Mouse (Mus musculus): ENCODE measurements around the gene Akt1. TPM values are rescaled to one million over a fixed set of nuclear protein-coding genes. Genes with fewer than 3 reads are reported as not detected.

The Akt1 gene
- polyA plus RNA-seq, 1 experiment = 29.1 TPM

DNA sequence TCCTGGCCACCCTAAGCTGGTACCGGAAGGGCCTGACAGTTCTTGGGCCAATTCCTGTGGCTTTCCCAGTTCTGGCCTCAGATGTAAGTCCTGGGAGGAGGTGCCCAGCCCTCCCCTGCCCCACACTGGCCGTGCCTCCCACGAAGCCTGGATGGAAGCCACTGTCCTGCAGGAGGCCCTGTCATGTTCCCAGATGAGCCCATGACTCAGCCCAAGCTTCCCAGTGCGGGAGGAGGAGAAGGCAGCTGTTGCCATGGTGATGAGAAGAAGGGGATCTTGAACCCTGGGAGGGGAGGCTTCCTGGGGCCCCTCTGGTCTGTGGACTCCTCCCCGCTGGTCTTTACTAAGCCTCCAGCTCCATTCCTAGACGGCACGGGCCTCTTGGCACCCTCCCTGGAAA, 8.7 kb upstream of the Akt1 start:
- no peaks in the 10 kb centered on the region for H3K27me3 ChIP-seq (ENCODE audit: control insufficient read depth, insufficient read depth, low read length)
- H3K27ac ChIP-seq (ENCODE audit: control insufficient read depth, insufficient read depth, low read depth, low read length) = no peak overlapping the region
- no peak overlapping the region for H3K4me3 ChIP-seq (ENCODE audit: control insufficient read depth, low read depth, low read length)

DNA sequence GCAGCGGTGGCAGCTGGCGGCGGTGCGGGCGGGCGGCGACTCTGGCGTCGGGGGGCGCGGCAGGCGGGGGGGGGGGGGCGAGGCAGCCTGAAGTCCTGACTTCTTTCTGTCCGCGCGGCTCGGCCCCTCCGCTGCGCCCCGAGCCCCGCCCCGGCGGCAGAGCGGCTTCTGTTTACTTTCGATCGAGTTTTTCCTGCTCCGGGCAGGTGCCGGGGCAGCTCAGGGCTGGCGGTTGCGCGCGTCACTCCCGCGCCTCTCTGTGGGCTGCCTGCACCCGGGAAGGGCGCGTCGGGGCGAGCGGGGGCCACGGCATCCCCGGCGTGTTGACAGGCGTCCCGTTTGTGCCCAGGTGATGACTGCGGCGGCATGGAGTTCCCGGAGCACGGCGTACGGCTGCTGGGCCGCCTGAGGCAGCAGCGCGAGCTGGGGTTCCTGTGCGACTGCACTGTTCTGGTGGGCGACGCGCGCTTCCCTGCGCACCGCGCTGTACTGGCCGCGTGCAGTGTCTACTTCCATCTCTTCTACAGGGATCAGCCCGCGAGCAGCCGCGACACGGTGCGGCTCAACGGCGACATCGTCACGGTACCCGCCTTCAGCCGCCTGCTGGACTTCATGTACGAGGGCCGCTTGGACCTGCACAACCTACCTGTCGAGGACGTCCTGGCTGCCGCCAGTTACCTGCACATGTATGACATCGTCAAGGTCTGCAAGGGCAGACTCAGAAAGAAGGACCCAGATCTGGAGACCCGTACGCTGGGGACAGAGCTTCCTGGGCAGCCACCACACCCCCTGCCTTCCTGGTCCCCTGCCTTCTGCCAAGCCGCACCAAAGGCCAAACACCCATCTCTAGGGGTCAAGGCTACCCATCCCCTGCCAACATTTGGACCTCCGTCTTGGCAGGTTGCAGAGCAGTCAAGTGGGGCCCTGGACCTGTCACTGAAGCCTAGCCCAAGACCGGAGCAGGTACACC, 4.6 kb upstream of the Akt1 start:
- peaks cover 35% of the 10 kb centered on the region for H3K4me1 ChIP-seq (ENCODE audit: control insufficient read depth, insufficient read depth, low read length)
- H3K27ac ChIP-seq (ENCODE audit: control insufficient read depth, insufficient read depth, low read depth, low read length) = no peak overlapping the region
- peak overlapping the region; percentile 77 for H3K4me3 ChIP-seq (ENCODE audit: control insufficient read depth, low read depth, low read length)
- H3K36me3 ChIP-seq (ENCODE audit: control insufficient read depth, insufficient read depth, low read length) = no peaks in the 10 kb centered on the region
- TF ChIP-seq CTCF (IDR thresholded peaks at IDR 0.05; ENCODE audit: control insufficient read depth, insufficient read depth, insufficient replicate concordance, low read depth, low read length) (no peak), POLR2A (IDR thresholded peaks at IDR 0.05; ENCODE audit: control insufficient read depth, low read depth, low read length) (no peak; the same call in 1 of the 2 replicates)
- H3K27me3 ChIP-seq (ENCODE audit: control insufficient read depth, insufficient read depth, low read length) = no peaks in the 10 kb centered on the region

More for the DNA sequence above, 8.7 kb upstream of the Akt1 start:
- H3K36me3 ChIP-seq (ENCODE audit: control insufficient read depth, insufficient read depth, low read length) = no peaks in the 10 kb centered on the region
- peaks cover 16% of the 10 kb centered on the region for H3K4me1 ChIP-seq (ENCODE audit: control insufficient read depth, insufficient read depth, low read length)
- TF ChIP-seq CTCF (IDR thresholded peaks at IDR 0.05; ENCODE audit: control insufficient read depth, insufficient read depth, insufficient replicate concordance, low read depth, low read length) (no peak), POLR2A (IDR thresholded peaks at IDR 0.05; ENCODE audit: control insufficient read depth, low read depth, low read length) (no peak)

DNA sequence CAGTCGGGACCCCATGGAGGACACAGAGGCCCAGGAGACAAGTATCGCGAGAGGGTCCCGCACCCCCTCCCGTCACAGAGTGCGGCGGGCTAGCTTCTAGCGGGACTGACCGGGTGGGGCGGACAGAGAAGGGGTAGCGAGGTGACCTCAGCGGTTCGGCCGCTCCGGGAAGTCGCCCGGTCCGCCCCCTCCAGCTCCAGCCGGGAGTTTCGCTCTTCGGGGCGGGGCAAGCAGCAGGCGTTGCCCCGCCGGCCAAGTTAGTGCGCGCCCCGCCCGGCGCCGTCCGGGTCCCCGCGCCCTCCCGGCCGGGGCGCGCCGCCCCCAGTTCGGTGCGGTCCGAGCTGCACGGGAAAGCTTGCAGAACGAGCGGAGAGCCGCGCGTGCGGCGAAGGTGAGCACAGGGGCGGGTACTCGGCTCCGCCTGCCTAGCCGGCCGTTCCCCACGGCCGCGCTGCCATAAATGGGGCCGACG, 3.9 kb upstream of the Akt1 start, which contains the start of gene Zbtb42:
Zbtb42 (plus strand) TSS at position 274 of the 472 bp plus-strand sequence.
- Histone ChIP-seq H3K36me3 (ENCODE audit: control insufficient read depth, insufficient read depth, low read length) (no peaks in the 10 kb centered on the region), H3K27me3 (ENCODE audit: control insufficient read depth, insufficient read depth, low read length) (no peaks in the 10 kb centered on the region), H3K4me3 (ENCODE audit: control insufficient read depth, low read depth, low read length) (peak within 1 kb of the TSS; percentile 77), H3K4me1 (ENCODE audit: control insufficient read depth, insufficient read depth, low read length) (peaks cover 36% of the 10 kb centered on the region), H3K27ac (ENCODE audit: control insufficient read depth, insufficient read depth, low read depth, low read length) (no peak within 1 kb of the TSS)
- TF ChIP-seq CTCF (IDR thresholded peaks at IDR 0.05; ENCODE audit: control insufficient read depth, insufficient read depth, insufficient replicate concordance, low read depth, low read length) (no peak; the same call in 1 of the 2 replicates), POLR2A (IDR thresholded peaks at IDR 0.05; ENCODE audit: control insufficient read depth, low read depth, low read length) (no peak)

DNA sequence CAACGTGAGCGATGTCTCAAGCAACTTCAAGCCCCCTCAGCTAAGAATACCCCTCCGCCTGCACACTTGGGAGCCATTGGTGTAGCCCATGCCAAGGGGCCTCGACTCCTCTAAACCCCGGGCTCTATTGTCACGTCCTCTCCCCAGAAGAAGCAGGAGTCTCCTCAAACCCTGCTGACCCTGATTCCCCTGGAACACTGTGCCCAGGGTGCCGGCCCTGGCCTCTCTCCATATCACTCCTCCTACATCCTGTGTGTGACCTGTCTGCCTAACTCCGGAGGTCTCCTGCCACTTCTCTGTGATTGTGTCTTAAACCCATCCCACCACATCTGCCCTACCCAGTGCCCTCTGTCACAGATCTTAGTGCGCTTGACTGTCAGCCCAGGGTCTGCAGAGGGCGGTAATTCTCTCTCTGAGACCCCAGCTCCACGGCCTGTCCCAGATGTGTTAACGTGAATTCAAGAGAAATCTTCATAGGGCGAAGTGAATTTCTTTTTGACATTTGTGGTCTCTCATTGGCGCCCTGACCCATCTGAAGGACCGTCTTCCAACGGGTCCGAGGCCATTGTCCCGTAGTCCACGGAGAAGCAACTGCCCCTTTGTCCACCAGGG, 3.4 kb upstream of the Akt1 start:
- H3K4me3 ChIP-seq (ENCODE audit: control insufficient read depth, low read depth, low read length) = peak overlapping the region; percentile 77
- no peaks in the 10 kb centered on the region for H3K27me3 ChIP-seq (ENCODE audit: control insufficient read depth, insufficient read depth, low read length)
- H3K36me3 ChIP-seq (ENCODE audit: control insufficient read depth, insufficient read depth, low read length) = no peaks in the 10 kb centered on the region
- TF ChIP-seq POLR2A (IDR thresholded peaks at IDR 0.05; ENCODE audit: control insufficient read depth, low read depth, low read length) (no peak), CTCF (IDR thresholded peaks at IDR 0.05; ENCODE audit: control insufficient read depth, insufficient read depth, insufficient replicate concordance, low read depth, low read length) (no peak)
- H3K27ac ChIP-seq (ENCODE audit: control insufficient read depth, insufficient read depth, low read depth, low read length) = no peak overlapping the region
- peaks cover 40% of the 10 kb centered on the region for H3K4me1 ChIP-seq (ENCODE audit: control insufficient read depth, insufficient read depth, low read length)

DNA sequence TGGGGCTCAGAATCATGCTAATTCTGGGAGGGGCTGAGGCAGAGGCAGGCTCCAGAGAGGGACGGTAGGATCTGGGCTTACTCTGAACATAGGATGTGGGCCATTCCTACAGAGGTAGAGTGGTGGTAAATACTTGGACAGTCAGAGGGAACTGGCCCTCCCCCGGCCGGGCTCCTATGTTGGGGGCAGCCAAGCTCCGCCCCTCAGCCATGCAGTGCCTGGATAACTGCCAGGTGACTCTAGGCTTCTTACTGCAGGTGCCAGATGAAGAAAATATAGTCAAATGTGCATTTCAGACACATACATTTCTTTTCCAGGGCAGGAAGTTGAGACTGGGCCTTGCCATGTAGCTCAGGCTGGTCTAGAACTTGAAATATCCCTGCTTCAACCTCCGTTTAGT, 2.4 kb upstream of the Akt1 start:
- TF ChIP-seq CTCF (IDR thresholded peaks at IDR 0.05; ENCODE audit: control insufficient read depth, insufficient read depth, insufficient replicate concordance, low read depth, low read length) (no peak), POLR2A (IDR thresholded peaks at IDR 0.05; ENCODE audit: control insufficient read depth, low read depth, low read length) (no peak)
- Histone ChIP-seq H3K27ac (ENCODE audit: control insufficient read depth, insufficient read depth, low read depth, low read length) (no peak overlapping the region), H3K27me3 (ENCODE audit: control insufficient read depth, insufficient read depth, low read length) (no peaks in the 10 kb centered on the region), H3K4me1 (ENCODE audit: control insufficient read depth, insufficient read depth, low read length) (peaks cover 44% of the 10 kb centered on the region), H3K4me3 (ENCODE audit: control insufficient read depth, low read depth, low read length) (no peak overlapping the region), H3K36me3 (ENCODE audit: control insufficient read depth, insufficient read depth, low read length) (no peaks in the 10 kb centered on the region)

DNA sequence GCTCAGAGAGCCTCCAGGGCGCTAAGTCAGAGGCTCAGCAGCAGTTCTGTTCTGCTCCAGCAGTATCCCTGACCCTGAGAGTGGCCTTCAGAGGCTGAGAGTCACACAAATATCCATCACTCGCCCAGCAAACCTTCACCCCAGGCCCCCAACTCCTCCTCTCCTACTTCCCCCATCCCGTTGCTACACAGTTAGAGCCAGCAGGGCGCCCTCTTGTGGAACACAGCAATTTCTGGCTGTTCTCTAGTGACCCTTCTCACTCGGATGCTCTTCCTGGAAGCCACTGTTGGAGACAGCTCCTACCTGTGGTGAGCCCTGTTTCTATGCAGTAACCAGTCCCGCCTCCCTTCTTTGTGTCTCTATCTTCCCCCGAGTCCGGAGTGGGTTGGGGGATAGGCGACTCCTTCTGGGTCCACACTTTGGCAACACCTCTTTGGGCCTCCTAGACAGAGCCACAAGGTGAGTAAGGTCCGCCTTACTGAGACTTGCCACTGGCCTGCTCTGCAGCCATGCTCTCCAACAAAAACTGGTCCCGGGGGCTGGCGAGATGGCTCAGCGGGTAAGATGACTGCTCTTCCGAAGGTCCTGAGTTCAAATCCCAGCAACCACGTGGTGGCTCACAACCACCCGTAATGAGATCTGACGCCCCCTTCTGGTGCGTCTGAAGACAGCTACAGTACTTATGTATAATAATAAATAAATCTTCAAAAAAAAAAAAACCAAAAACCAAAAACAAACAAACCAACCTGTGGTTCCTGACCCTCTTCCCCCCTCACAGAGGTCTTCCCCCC, 756 bp upstream of the Akt1 start:
- Histone ChIP-seq H3K36me3 (ENCODE audit: control insufficient read depth, insufficient read depth, low read length) (no peaks in the 10 kb centered on the region), H3K27ac (ENCODE audit: control insufficient read depth, insufficient read depth, low read depth, low read length) (peak overlapping the region; percentile 18), H3K4me1 (ENCODE audit: control insufficient read depth, insufficient read depth, low read length) (peaks cover 43% of the 10 kb centered on the region), H3K4me3 (ENCODE audit: control insufficient read depth, low read depth, low read length) (peak overlapping the region; percentile 78), H3K27me3 (ENCODE audit: control insufficient read depth, insufficient read depth, low read length) (no peaks in the 10 kb centered on the region)
- peak; percentile 69; the same call in 1 of the 2 replicates for TF ChIP-seq CTCF (IDR thresholded peaks at IDR 0.05; ENCODE audit: control insufficient read depth, insufficient read depth, insufficient replicate concordance, low read depth, low read length)
- TF ChIP-seq POLR2A (IDR thresholded peaks at IDR 0.05; ENCODE audit: control insufficient read depth, low read depth, low read length) = no peak

All from testis, adult 2 months (tissue).